Mouse (Mus musculus) heart, embryonic 10.5 days (tissue): ENCODE results near the gene Nodal. TPM values are rescaled to one million over a fixed set of nuclear protein-coding genes. Genes with fewer than 3 reads are reported as not detected.
A peak's percentile ranks its signal among the peaks of the same experiment; 100 is the strongest.

Source experiments
- DNase-seq: peaks from one replicate; pipeline ENCODE4 v3.0.0-alpha.2; 2017; ENCODE audit warnings: low spot score
- H3K27ac ChIP-seq: fragments of 300-500 bp; sonication (generic); 2 replicates; pipeline ENCODE4 v1.5.1; 2016; ENCODE audit warnings: mild to moderate bottlenecking
- H3K27me3 ChIP-seq: fragments of 300-500 bp; sonication (generic); 2 replicates; pipeline ENCODE4 v1.6.1; 2016; ENCODE audit warnings: mild to moderate bottlenecking; ENCODE audit not compliant: poor library complexity, insufficient read depth, severe bottlenecking
- H3K36me3 ChIP-seq: fragments of 300-500 bp; sonication (generic); 2 replicates; pipeline ENCODE4 v1.6.1; 2016; ENCODE audit warnings: mild to moderate bottlenecking, moderate library complexity
- H3K4me1 ChIP-seq: fragments of 300-500 bp; sonication (generic); 2 replicates; pipeline ENCODE4 v1.6.1; 2016; ENCODE audit warnings: mild to moderate bottlenecking
- H3K4me3 ChIP-seq: fragments of 300-500 bp; sonication (generic); 2 replicates; pipeline ENCODE4 v1.5.1; 2016; ENCODE audit warnings: mild to moderate bottlenecking, moderate library complexity
- H3K9me3 ChIP-seq: fragments of 300-500 bp; sonication (generic); 2 replicates; pipeline ENCODE4 v1.6.1; 2016; ENCODE audit warnings: mild to moderate bottlenecking, moderate library complexity
- WGBS: fragments of 180-500 bp; shearing (Covaris S2); methylation state at CpG from one replicate; pipeline ENCODE4 v1.1.7; 2016; 5-methylcytosine and 5-hydroxymethylcytosine counted together
- polyA plus RNA-seq: library from polyadenylated mRNA; unstranded; fragments of >200 nt; fragmentation: Nextera tagmentation; extraction: Ambion mirVana; gene quantifications from 2 replicates; pipeline ENCODE4 v1.2.1, GENCODE M21; 2016

Gene Nodal
- 0.28 TPM in 1 of 2 replicates, not detected in the other for polyA plus RNA-seq

DNA sequence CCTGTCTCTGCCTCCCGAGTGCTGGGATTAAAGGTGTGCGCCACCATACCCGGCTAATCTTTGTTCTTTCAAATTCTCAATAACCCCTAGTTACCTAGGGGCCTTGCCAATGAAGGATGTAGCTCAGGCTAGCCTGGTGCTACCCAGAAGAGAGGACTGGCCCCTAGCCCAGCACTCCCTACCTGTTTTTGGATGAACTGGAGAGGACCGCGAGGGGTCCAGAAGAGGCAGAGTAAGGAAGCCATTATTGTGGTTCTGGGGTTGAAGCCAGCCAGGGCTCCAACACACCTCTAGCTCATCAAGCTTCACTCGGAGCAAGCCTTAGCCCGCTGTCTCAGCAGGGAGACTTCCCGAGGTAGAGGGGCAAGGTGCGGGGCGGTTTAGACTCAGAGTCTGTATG is at the start of gene Nodal:
Gene Nodal, plus strand, starts transcription at position 301 of the 400 bp plus-strand sequence.
- Histone ChIP-seq H3K27ac (peak within 1 kb of the TSS; percentile 57; the same call in 1 of the 2 replicates), H3K36me3 (no peaks in the 10 kb centered on the region), H3K27me3 (peaks cover 67% of the 10 kb centered on the region), H3K4me1 (peaks cover 29% of the 10 kb centered on the region), H3K9me3 (no peaks in the 10 kb centered on the region), H3K4me3 (peak within 1 kb of the TSS; percentile 67)
- DNase-seq = no peak
- WGBS = 17% methylated on average over 10 of the region's 10 CpGs

- Histone ChIP-seq H3K27ac (no peak overlapping the region; the same call in 1 of the 2 replicates), H3K4me1 (peaks cover 78% of the 10 kb centered on the region), H3K27me3 (0 out of 2 replicates have a peak, but pooled peaks cover 3% of the 10 kb centered on the region), H3K9me3 (no peaks in the 10 kb centered on the region), H3K36me3 (peaks cover 7% of the 10 kb centered on the region), H3K4me3 (no peak overlapping the region)
- DNase-seq = no peak
- WGBS = 69% methylated on average over 5 of the region's 5 CpGs
Observed at GRCm38 (mm10) chr10:61369755-61370154, 48.0 kb upstream of the Nodal start.

DNA sequence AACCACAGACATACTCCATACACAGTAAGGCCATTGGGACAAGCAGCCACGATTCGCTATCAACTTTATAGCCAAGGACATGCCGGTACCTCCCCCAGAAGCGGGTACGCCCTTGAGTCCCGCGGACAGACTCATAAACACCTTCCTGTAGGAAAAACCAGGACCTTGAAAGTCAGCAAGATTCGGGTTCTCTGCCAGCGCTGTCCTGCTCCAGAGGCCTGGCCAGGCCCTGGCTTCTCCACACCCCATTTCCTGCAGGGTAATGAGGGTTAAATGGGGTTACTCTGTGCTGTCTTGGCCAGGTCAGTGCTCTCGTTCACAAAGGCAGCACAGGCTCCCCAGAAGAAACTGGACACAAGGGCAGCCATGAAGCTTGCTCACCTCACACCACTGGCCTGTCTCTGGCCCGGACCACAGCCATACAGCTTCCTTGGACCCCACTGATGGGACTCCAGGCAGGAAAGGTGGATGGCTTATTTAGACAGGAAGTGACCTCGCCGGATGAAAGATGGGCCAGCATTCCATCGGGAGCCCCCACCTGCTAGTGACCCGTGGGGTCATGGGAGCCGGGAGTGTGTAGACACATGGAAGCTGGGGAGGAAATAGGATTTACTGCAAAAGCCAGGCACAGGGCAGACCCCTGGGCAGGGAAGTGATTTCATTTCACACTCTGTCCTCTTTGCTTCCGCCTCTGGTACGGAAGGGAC is 47.3 kb upstream of the Nodal start:
- H3K4me3 ChIP-seq = no peak overlapping the region

GRCm38 (mm10) chr10:61371884-61372584 is 45.7 kb upstream of the Nodal start:
- no peak for DNase-seq
- Histone ChIP-seq H3K36me3 (peaks cover 5% of the 10 kb centered on the region; the same call in 1 of the 2 replicates), H3K4me1 (peaks cover 78% of the 10 kb centered on the region), H3K27ac (peak overlapping the region; percentile 67; the same call in 1 of the 2 replicates), H3K27me3 (0 out of 2 replicates have a peak, but pooled peaks cover 3% of the 10 kb centered on the region), H3K4me3 (no peak overlapping the region), H3K9me3 (no peaks in the 10 kb centered on the region)
- WGBS = 79% methylated on average over 9 of the region's 9 CpGs

More for the DNA sequence above, 47.3 kb upstream of the Nodal start:
- H3K27ac ChIP-seq = peak overlapping the region; percentile 65
- peaks cover 5% of the 10 kb centered on the region; the same call in 1 of the 2 replicates for H3K36me3 ChIP-seq
- DNase-seq = no peak
- 67% methylated on average over 18 of the region's 18 CpGs for WGBS
- H3K4me1 ChIP-seq = peaks cover 85% of the 10 kb centered on the region
- 0 out of 2 replicates have a peak, but pooled peaks cover 3% of the 10 kb centered on the region for H3K27me3 ChIP-seq
- no peaks in the 10 kb centered on the region for H3K9me3 ChIP-seq

- peaks cover 75% of the 10 kb centered on the region for H3K4me1 ChIP-seq
- H3K27me3 ChIP-seq = 0 out of 2 replicates have a peak, but pooled peaks cover 3% of the 10 kb centered on the region
- H3K4me3 ChIP-seq = no peak overlapping the region
- H3K9me3 ChIP-seq = no peaks in the 10 kb centered on the region
- peak overlapping the region; percentile 67 for H3K27ac ChIP-seq
- no peak for DNase-seq
- WGBS = 54% methylated on average over 4 of the region's 4 CpGs
- peaks cover 5% of the 10 kb centered on the region; the same call in 1 of the 2 replicates for H3K36me3 ChIP-seq
Observed at GRCm38 (mm10) chr10:61372585-61372923, 45.2 kb upstream of the Nodal start.

- H3K36me3 ChIP-seq = peaks cover 10% of the 10 kb centered on the region
- no peak for DNase-seq
- 22% methylated on average over 4 of the region's 4 CpGs for WGBS
- no peaks in the 10 kb centered on the region for H3K9me3 ChIP-seq
- peak overlapping the region; percentile 0; the same call in 1 of the 2 replicates for H3K27ac ChIP-seq
- no peak overlapping the region for H3K4me3 ChIP-seq
- H3K4me1 ChIP-seq = peaks cover 78% of the 10 kb centered on the region
- H3K27me3 ChIP-seq = 0 out of 2 replicates have a peak, but pooled peaks cover 3% of the 10 kb centered on the region
Observed at GRCm38 (mm10) chr10:61374076-61374475, 43.7 kb upstream of the Nodal start.

DNA sequence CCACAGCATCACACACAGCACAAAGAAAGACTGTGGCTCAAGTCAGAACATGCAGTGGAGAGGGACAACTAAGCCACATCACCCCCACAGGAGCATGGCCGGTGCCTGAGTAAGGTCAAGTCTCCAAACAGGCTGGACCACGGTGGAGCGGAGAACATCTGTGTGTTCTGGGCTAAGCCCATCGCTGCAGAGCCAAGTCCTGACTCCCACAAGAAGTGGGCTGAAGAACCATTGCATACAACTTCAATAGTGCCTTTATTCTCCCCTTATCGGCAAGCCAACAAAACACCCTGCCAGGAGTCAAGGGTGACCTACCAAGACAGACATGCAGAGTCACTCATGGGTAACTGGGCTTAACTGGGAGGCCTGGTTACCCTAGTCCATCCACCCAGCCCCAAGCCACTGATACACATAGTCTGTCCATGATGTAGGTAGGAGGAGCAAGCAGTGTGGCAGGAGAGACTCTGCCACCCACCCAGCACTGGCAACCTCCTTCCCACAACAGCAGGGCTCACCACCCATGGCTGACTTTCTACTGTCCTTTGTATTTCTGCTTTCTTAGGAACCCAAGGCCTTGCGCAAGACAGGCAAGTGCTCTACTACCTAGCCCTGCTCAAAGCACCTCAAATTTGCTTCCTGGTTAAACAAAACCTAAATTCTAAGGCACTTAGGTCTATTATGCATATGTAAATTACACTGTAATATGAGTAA is 42.8 kb upstream of the Nodal start:
- WGBS = 75% methylated on average over 6 of the region's 6 CpGs
- Histone ChIP-seq H3K9me3 (no peaks in the 10 kb centered on the region), H3K27me3 (0 out of 2 replicates have a peak, but pooled peaks cover 3% of the 10 kb centered on the region), H3K36me3 (peaks cover 10% of the 10 kb centered on the region), H3K27ac (peak overlapping the region; percentile 0; the same call in 1 of the 2 replicates), H3K4me1 (peaks cover 82% of the 10 kb centered on the region), H3K4me3 (no peak overlapping the region)
- DNase-seq = no peak

DNA sequence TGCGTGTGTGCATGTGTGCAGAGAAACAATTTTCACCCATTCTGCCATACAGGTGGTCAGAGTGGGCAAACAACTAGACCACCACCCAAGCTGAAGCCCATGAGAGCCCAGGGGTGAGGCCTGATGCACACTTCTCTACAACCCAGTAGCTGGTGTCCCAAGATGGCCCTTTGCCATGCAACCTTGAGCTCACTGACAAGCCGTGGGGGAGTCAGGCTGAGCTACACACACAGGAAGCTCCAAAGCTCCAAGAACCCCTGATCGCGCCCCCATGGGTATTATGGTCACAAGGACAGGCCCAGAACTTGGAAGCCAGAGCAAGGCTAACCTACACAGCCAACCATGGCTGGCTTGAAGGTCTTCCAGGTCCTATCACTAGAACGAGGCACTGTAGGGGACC is 39.7 kb upstream of the Nodal start:
- no peak for DNase-seq
- peak overlapping the region; percentile 33; the same call in 1 of the 2 replicates for H3K27ac ChIP-seq
- peaks cover 79% of the 10 kb centered on the region for H3K4me1 ChIP-seq
- 87% methylated on average over 5 of the region's 5 CpGs for WGBS
- H3K36me3 ChIP-seq = peaks cover 5% of the 10 kb centered on the region; the same call in 1 of the 2 replicates
- H3K9me3 ChIP-seq = no peaks in the 10 kb centered on the region
- H3K27me3 ChIP-seq = no peaks in the 10 kb centered on the region
- no peak overlapping the region for H3K4me3 ChIP-seq

- Histone ChIP-seq H3K4me1 (peaks cover 82% of the 10 kb centered on the region), H3K27ac (peak overlapping the region; percentile 90), H3K36me3 (peaks cover 5% of the 10 kb centered on the region; the same call in 1 of the 2 replicates), H3K27me3 (no peaks in the 10 kb centered on the region), H3K4me3 (no peak overlapping the region), H3K9me3 (no peaks in the 10 kb centered on the region)
- 78% methylated on average over 5 of the region's 5 CpGs for WGBS
- DNase-seq = no peak
Observed at GRCm38 (mm10) chr10:61378698-61379097, 39.1 kb upstream of the Nodal start.

DNA sequence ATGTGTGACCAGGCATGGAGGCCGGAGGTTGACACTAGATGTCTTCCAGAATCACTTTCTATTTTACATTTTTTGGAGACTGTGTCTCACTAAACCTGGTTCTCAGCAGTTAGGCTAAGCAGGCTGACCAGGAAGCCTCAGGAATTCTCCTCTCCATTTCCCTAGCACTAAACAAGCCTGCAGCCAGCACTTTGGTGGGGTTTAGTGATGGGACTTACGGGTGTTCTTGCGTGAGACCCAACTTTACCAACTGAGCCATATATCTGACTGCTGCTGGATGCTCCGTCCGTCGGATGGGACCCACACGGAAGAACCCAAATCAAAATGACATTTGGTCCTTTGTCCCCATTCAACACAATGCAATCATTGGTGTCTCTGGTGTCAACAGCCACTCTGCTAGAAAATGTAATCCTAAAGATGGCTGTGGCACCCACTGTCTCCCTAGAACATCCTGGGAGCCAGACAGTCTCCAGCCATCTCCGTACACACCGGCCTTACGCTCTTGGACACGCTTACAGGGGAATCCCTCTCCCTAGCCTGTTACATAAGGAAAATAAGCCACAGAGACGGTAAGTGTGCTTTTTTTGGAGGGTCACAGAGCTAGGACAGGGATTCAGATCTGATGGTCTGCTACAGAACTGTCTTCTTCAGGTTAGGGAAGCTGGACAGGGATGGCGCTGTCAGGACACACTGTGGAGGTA is 38.3 kb upstream of the Nodal start:
- H3K27me3 ChIP-seq = no peaks in the 10 kb centered on the region
- DNase-seq = no peak
- H3K4me1 ChIP-seq = peaks cover 82% of the 10 kb centered on the region
- H3K4me3 ChIP-seq = peak overlapping the region; percentile 81
- WGBS = 81% methylated on average over 13 of the region's 13 CpGs
- H3K36me3 ChIP-seq = peaks cover 5% of the 10 kb centered on the region; the same call in 1 of the 2 replicates
- H3K27ac ChIP-seq = peak overlapping the region; percentile 90
- no peaks in the 10 kb centered on the region for H3K9me3 ChIP-seq

- no peak for DNase-seq
- Histone ChIP-seq H3K4me1 (peaks cover 81% of the 10 kb centered on the region), H3K4me3 (peak overlapping the region; percentile 81), H3K9me3 (no peaks in the 10 kb centered on the region), H3K36me3 (peaks cover 5% of the 10 kb centered on the region; the same call in 1 of the 2 replicates), H3K27ac (peak overlapping the region; percentile 90), H3K27me3 (0 out of 2 replicates have a peak, but pooled peaks cover 3% of the 10 kb centered on the region)
- WGBS = 5% methylated on average over 9 of the region's 9 CpGs
Observed at GRCm38 (mm10) chr10:61380186-61380585, 37.6 kb upstream of the Nodal start.

DNA sequence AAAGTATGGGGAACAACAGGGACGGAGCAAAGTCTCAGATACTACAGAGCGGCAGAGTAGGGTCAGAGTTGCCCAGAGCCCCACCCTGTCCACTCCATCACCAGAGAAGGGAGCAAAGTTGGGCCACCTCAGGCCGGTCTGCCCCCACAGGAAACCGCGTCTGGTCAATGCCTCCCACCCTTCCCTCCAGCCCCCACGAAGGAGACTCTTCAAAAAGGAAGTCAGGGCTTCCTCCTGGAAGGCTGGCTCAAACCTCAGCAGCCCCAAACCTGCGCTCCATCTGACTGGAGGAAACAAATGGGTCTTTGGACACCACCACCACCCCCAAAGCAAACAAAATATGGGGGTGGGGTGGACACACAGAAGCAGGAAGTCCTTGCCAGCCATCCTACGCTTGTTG is 35.9 kb upstream of the Nodal start:
- 7% methylated on average over 8 of the region's 8 CpGs for WGBS
- Histone ChIP-seq H3K36me3 (peaks cover 5% of the 10 kb centered on the region; the same call in 1 of the 2 replicates), H3K4me1 (peaks cover 85% of the 10 kb centered on the region), H3K9me3 (no peaks in the 10 kb centered on the region), H3K27me3 (0 out of 2 replicates have a peak, but pooled peaks cover 6% of the 10 kb centered on the region), H3K4me3 (peak overlapping the region; percentile 81), H3K27ac (peak overlapping the region; percentile 90)
- no peak for DNase-seq
